Mouse (Mus musculus) CH12.LX (cell line): ENCODE data around the gene Bmpr1a.

Experiments used
- CTCF ChIP-seq, 2 experiments: IDR thresholded peaks in 1 of 2; conservative IDR thresholded peaks in 1 of 2; 2 replicates each; pipeline ENCODE4 v1.5.1; 2011 to 2012; ENCODE audit warnings: low read depth in 2 of 2, low read length in 2 of 2, improper control_type of control experiment in 1 of 2, inconsistent platforms in 1 of 2, mild to moderate bottlenecking in 1 of 2, moderate library complexity in 1 of 2
- EP300 ChIP-seq: IDR thresholded peaks from 2 replicates; pipeline ENCODE4 v1.6.1; 2011; ENCODE audit warnings: low read length, improper control_type of control experiment
- NELFE ChIP-seq: IDR thresholded peaks from 2 replicates; pipeline ENCODE4 v1.6.1; 2011; ENCODE audit warnings: low read depth, low read length, improper control_type of control experiment
- POLR2A ChIP-seq: IDR thresholded peaks from 2 replicates; pipeline ENCODE4 v1.6.1; 2011; ENCODE audit warnings: low read depth, mild to moderate bottlenecking, improper control_type of control experiment, low read length
- POLR2AphosphoS2 ChIP-seq: IDR thresholded peaks from 2 replicates; pipeline ENCODE4 v1.6.1; 2011; ENCODE audit warnings: low read depth, low read length, improper control_type of control experiment
- SIN3A ChIP-seq: IDR thresholded peaks from 2 replicates; pipeline ENCODE4 v1.6.1; 2012; ENCODE audit warnings: low read length, improper control_type of control experiment, inconsistent platforms
- USF1 ChIP-seq: IDR thresholded peaks from 2 replicates; pipeline ENCODE4 v1.6.1; 2014; ENCODE audit warnings: low read depth, mild to moderate bottlenecking, inconsistent platforms, low read length, improper control_type of control experiment
- ZC3H11A ChIP-seq: IDR thresholded peaks from 2 replicates; pipeline ENCODE4 v1.6.1; 2012; ENCODE audit warnings: low read depth, mild to moderate bottlenecking, inconsistent platforms, low read length, improper control_type of control experiment

- TF ChIP-seq EP300 (no peak), CTCF (conservative IDR thresholded peaks at IDR 0.05 in 1 of 2, IDR thresholded peaks at IDR 0.05 in 1 of 2; ENCODE audit: low read depth in 2 of 2, low read length in 2 of 2) (no peak), USF1 (no peak), POLR2AphosphoS2 (no peak), POLR2A (no peak), ZC3H11A (no peak), SIN3A (no peak), NELFE (no peak)
Observed at GRCm38 (mm10) chr14:34397871-34398270, 105.3 kb downstream of the Bmpr1a start.
